Mouse (Mus musculus): ENCODE results near the gene Pnldc1.
"Not testable (repeated sequence)": the region's sequence is repeated elsewhere in the genome, so short reads cannot be mapped to it uniquely, and the experiment has no call there.

Gene Pnldc1

GRCm38 (mm10) chr17:12909361-12910280 lies at the start of gene Pnldc1:
Gene Pnldc1, minus strand, starts transcription at chr17:12910230.
- DNase-seq (ENCODE audit: low spot score): peak; percentile 5

GRCm38 (mm10) chr17:12959377-12959776 lies 49.3 kb upstream of the Pnldc1 start:
- not testable (repeated sequence) for DNase-seq (ENCODE audit: low spot score)

- no peak for DNase-seq (ENCODE audit: low spot score)
Measured at GRCm38 (mm10) chr17:12956664-12957063, 46.6 kb upstream of the Pnldc1 start.

- DNase-seq (ENCODE audit: low spot score): no peak
Measured at GRCm38 (mm10) chr17:12949669-12950068, 39.6 kb upstream of the Pnldc1 start.

GRCm38 (mm10) chr17:12942459-12943162 lies 32.6 kb upstream of the Pnldc1 start:
- no peak for DNase-seq (ENCODE audit: low spot score)

GRCm38 (mm10) chr17:12941543-12942260 lies 31.7 kb upstream of the Pnldc1 start:
- no peak for DNase-seq (ENCODE audit: low spot score)

GRCm38 (mm10) chr17:12940151-12940805 lies 30.2 kb upstream of the Pnldc1 start, which contains the start of gene Acat3:
Gene Acat3, minus strand, starts transcription at chr17:12940600.
- DNase-seq (ENCODE audit: low spot score): no peak

GRCm38 (mm10) chr17:12939377-12940148 lies 29.5 kb upstream of the Pnldc1 start:
- DNase-seq (ENCODE audit: low spot score): not testable (repeated sequence)

GRCm38 (mm10) chr17:12938077-12938476 lies 28.0 kb upstream of the Pnldc1 start:
- DNase-seq (ENCODE audit: low spot score): no peak

- DNase-seq (ENCODE audit: low spot score): no peak
Measured at GRCm38 (mm10) chr17:12937412-12937970, 27.5 kb upstream of the Pnldc1 start.

GRCm38 (mm10) chr17:12935719-12936118 lies 25.7 kb upstream of the Pnldc1 start:
- DNase-seq (ENCODE audit: low spot score): no peak

- DNase-seq (ENCODE audit: low spot score): not testable (repeated sequence)
Measured at GRCm38 (mm10) chr17:12931576-12931975, 21.5 kb upstream of the Pnldc1 start.

GRCm38 (mm10) chr17:12925703-12926180 lies 15.7 kb upstream of the Pnldc1 start:
- no peak for DNase-seq (ENCODE audit: low spot score)

GRCm38 (mm10) chr17:12925001-12925400 lies 15.0 kb upstream of the Pnldc1 start:
- no peak for DNase-seq (ENCODE audit: low spot score)

- no peak for DNase-seq (ENCODE audit: low spot score)
Measured at GRCm38 (mm10) chr17:12921073-12921472, 11.0 kb upstream of the Pnldc1 start.

- DNase-seq (ENCODE audit: low spot score): peak; percentile 55
Measured at GRCm38 (mm10) chr17:12916588-12917380, 6.8 kb upstream of the Pnldc1 start.

GRCm38 (mm10) chr17:12915881-12916583 lies 6.0 kb upstream of the Pnldc1 start, which contains the start of gene Mrpl18:
Gene Mrpl18, minus strand, starts transcription at chr17:12916345.
- DNase-seq (ENCODE audit: low spot score): peak; percentile 98

- no peak for DNase-seq (ENCODE audit: low spot score)
Measured at GRCm38 (mm10) chr17:12915488-12915880, 5.5 kb upstream of the Pnldc1 start, which contains the start of gene Tcp1. Gene Tcp1, plus strand, starts transcription at chr17:12915701.

- DNase-seq (ENCODE audit: low spot score): no peak
Measured at GRCm38 (mm10) chr17:12910391-12910790, 361 bp upstream of the Pnldc1 start.
